Mouse (Mus musculus): ENCODE data around the gene Mark3.

- TF ChIP-seq CTCF (IDR thresholded peaks at IDR 0.05) = no peak
- no peak for TF ChIP-seq EP300 (IDR thresholded peaks at IDR 0.05)
These were observed 103.1 kb downstream of the Mark3 start for GRCm38 (mm10) chr12:111677421-111677820.
